Mouse (Mus musculus) frontal cortex, adult (tissue): ENCODE measurements around the gene Olfr916.

Experiments used
- ATAC-seq: cut with Nextera tagmentation; 2 replicates; pipeline ENCODE4 v1.9.2; 2017; ENCODE audit warnings: mild to moderate bottlenecking, moderate library complexity, mixed read lengths; ENCODE audit not compliant: low TSS enrichment

Olfr916 gene

DNA sequence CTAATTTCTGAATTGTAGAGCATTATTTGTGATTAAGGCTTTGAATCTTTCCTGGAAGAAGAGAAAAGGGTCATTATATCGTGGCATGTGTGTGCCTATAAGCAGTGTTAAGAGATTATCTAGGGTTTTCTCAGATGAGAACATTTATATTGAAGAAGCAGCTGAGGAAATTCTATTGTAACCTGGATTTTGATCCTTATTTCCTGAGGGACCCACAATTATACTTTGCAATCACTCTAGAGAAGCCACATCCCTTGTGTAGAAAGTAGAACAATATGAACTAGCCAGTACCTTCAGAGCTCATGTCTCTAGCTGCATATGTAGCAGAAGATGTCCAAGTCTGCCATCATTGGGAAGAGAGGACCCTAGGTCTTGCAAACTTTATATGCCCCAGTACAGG is at the start of gene Olfr916:
Olfr916 (minus strand) TSS at position 101 of the 400 bp plus-strand sequence.
- ATAC-seq: no peak

DNA sequence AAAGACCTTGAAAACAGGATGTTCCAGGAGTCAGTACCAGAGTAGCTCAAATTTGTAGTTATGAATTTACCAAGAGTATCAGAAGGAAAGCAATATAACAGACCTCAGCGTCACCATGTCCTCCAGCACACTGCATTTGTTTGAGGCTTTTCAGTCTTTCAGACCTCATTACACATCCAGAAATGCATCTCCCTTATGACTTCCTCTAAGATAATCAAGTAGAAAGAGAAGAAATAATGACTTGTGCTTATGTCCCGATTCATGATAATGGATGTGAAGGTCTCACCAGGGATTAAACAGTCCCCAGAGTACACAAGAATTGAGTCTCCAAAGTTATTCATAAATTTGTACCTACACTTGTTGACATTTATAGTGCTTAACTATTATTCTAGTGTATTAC is 14.8 kb upstream of the Olfr916 start, which contains the start of gene Olfr918:
Olfr918 (minus strand) TSS at position 101 of the 400 bp plus-strand sequence.
- ATAC-seq: no peak

- ATAC-seq: no peak
These were observed 13.2 kb upstream of the Olfr916 start for GRCm38 (mm10) chr9:38672887-38673286.

GRCm38 (mm10) chr9:38665742-38666141 is 6.1 kb upstream of the Olfr916 start, which contains the start of gene Olfr917:
TSS of gene Olfr917 (minus strand) at chr9:38665842.
- no peak for ATAC-seq

DNA sequence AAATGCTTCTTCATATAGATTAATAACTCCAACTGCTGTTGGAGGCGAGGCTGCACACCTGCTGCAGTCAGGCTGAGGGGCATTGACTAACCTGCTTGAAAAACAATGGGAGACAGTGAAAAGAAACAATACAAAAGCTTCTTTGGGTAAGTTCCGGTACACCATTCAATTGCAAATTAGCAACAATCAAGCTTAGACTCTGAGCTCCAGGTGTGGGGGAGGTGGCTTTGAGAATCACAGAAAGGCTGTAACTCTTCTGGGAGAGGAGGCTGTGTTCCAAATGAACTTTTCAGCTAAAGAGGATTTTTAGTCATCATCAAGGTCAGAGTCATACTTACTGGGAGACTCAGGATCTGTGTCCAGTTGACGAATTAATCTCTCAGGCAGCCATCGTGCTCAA is 27.3 kb downstream of the Olfr916 start:
- ATAC-seq: no peak
